Mouse (Mus musculus): ENCODE measurements around the gene Gm20388.

DNA sequence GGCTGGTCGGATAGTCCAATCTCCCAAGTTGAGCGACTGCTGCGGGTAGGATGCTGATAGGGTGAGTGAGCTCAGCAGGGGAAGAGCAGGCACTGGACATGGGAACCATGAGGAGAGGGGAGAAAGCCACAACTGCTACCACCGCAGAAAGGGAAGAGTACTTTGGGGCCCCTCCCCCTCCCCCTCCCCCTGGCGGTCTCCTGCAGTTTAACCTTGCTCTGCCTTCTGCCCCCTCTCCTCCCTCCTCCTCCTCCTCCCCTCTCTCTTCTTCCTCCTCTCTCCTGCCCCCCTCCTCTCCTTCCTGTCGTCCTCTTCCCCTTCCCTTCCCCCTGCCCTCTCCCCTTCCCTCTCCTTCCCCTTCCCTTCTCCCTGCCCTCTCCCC, 599.4 kb downstream of the Gm20388 start:
- TF ChIP-seq CTCF (IDR thresholded peaks at IDR 0.05; ENCODE audit: low read depth, low read length) (no peak), POLR2A (IDR thresholded peaks at IDR 0.05; ENCODE audit: insufficient read depth, low read length) (no peak), EP300 (IDR thresholded peaks at IDR 0.05; ENCODE audit: insufficient read depth, low read depth, low read length) (no peak)

All from ES-Bruce4 (cell line).